Mouse (Mus musculus): ENCODE results near the gene Gusb. TPM values are rescaled to one million over a fixed set of nuclear protein-coding genes. Genes with fewer than 3 reads are reported as not detected.

The Gusb gene
- total RNA-seq, 2 experiments from 2014 or later: 10.6 to 12.7 TPM

Other genes with a start within 250 kb of the Gusb start
- gene Psph, start 215.6 kb downstream of the Gusb start, total RNA-seq (2021): 10 to 100 TPM; 21.5 to 21.6 TPM
- gene Sumf2, start 156.1 kb downstream of the Gusb start, total RNA-seq (2021): 10 to 100 TPM; 18.8 to 19.8 TPM
- gene Chchd2, start 115.6 kb downstream of the Gusb start, total RNA-seq (2021): 100 to 1,000 TPM; 475 to 476 TPM
- 1 to 10 TPM; 7.3 to 7.8 TPM for gene Zbed5, start 107.3 kb downstream of the Gusb start, total RNA-seq (2021)
- 10 to 100 TPM; 11.0 to 16.6 TPM for gene Phkg1, start 104.5 kb downstream of the Gusb start, total RNA-seq (2021)
- gene Nupr1l, start 94.5 kb downstream of the Gusb start, total RNA-seq (2021): 1 to 10 TPM; 1.9 to 2.3 TPM
- gene Vkorc1l1, start 61.1 kb downstream of the Gusb start, total RNA-seq (2021): 10 to 100 TPM; 44.9 to 50.8 TPM
- gene Asl, start 26.2 kb upstream of the Gusb start, total RNA-seq (2021): 10 to 100 TPM; 16.0 to 31.9 TPM
- 10 to 100 TPM; 30.4 to 32.7 TPM for gene Crcp, start 26.2 kb upstream of the Gusb start, total RNA-seq (2021)
- 10 to 100 TPM; 34.3 to 34.6 TPM for gene Tpst1, start 70.3 kb upstream of the Gusb start, total RNA-seq (2021)
- gene Kctd7, start 141.8 kb upstream of the Gusb start, total RNA-seq (2021): 10 to 100 TPM; 14.3 to 14.7 TPM
- gene Rabgef1, start 168.7 kb upstream of the Gusb start, total RNA-seq (2021): 10 to 100 TPM; 64.5 to 71.3 TPM
- gene Tmem248, start 214.0 kb upstream of the Gusb start, total RNA-seq (2021): 10 to 100 TPM; 43.8 to 48.4 TPM

All from left cerebral cortex, adult 18-20 months (tissue).